Mouse (Mus musculus) intestine, postnatal 0 days (tissue): ENCODE results near the gene Hcn4. TPM values are rescaled to one million over a fixed set of nuclear protein-coding genes. Genes with fewer than 3 reads are reported as not detected.

Source experiments
- ATAC-seq: fragments of 200-750 bp; cut with Nextera tagmentation; 2 replicates; pipeline ENCODE4 v1.8.0; 2017; ENCODE audit warnings: mild to moderate bottlenecking, moderate TSS enrichment, moderate library complexity
- H3K27ac ChIP-seq: fragments of 300-500 bp; sonication (generic); 2 replicates; pipeline ENCODE4 v1.5.1; 2014; ENCODE audit warnings: mild to moderate bottlenecking, low read depth, low read length, moderate library complexity
- H3K27me3 ChIP-seq: fragments of 300-500 bp; sonication (generic); replicated peaks from 2 replicates; pipeline ENCODE4 v1.6.1; 2014; ENCODE audit warnings: low read length, mixed read lengths; ENCODE audit not compliant: control insufficient read depth, insufficient read depth
- H3K36me3 ChIP-seq: fragments of 300-500 bp; sonication (generic); 2 replicates; pipeline ENCODE4 v1.6.1; 2014; ENCODE audit warnings: mild to moderate bottlenecking, moderate library complexity; ENCODE audit not compliant: control insufficient read depth, insufficient read depth
- H3K4me1 ChIP-seq: fragments of 300-500 bp; sonication (generic); replicated peaks from 2 replicates; pipeline ENCODE4 v1.6.1; 2014; ENCODE audit warnings: antibody characterized with exemption, low read length, mixed read lengths; ENCODE audit not compliant: control insufficient read depth, insufficient read depth
- H3K4me2 ChIP-seq: fragments of 300-500 bp; sonication (generic); replicated peaks from 2 replicates; pipeline ENCODE4 v1.6.1; 2014; ENCODE audit warnings: low read depth, mild to moderate bottlenecking, moderate library complexity
- H3K4me3 ChIP-seq: fragments of 300-500 bp; sonication (generic); 2 replicates; pipeline ENCODE4 v1.5.1; 2014; ENCODE audit warnings: low read depth, low read length
- H3K9ac ChIP-seq: fragments of 300-500 bp; sonication (generic); 2 replicates; pipeline ENCODE4 v1.6.1; 2014; ENCODE audit warnings: mild to moderate bottlenecking, low read depth, low read length
- H3K9me3 ChIP-seq: fragments of 300-500 bp; sonication (generic); 2 replicates; pipeline ENCODE4 v1.6.1; 2016; ENCODE audit warnings: mixed run types; ENCODE audit not compliant: control insufficient read depth
- CTCF ChIP-seq: sonication (generic); IDR thresholded peaks from 2 replicates; pipeline ENCODE4 v1.5.1; 2016; ENCODE audit warnings: low read depth, mild to moderate bottlenecking, control low read depth, antibody characterized with exemption, moderate library complexity
- WGBS: fragments of 180-500 bp; shearing (Covaris S2); extraction: QIAGEN DNeasy Blood & Tissue Kit; methylation state at CpG from one replicate; pipeline ENCODE4 v1.1.7; 2014; 5-methylcytosine and 5-hydroxymethylcytosine counted together
- polyA plus RNA-seq: library from polyadenylated mRNA; unstranded; fragments of >200 nt; fragmentation: Nextera tagmentation; extraction: Ambion mirVana; gene quantifications from 2 replicates; pipeline ENCODE4 v1.2.1, GENCODE M21; 2015

Gene Hcn4
- polyA plus RNA-seq, 1 experiment from 2014 or later = 0.27 TPM

GRCm38 (mm10) chr9:58838504-58838903 lies 15.3 kb downstream of the Hcn4 start:
- no peak for TF ChIP-seq CTCF
- Histone ChIP-seq H3K4me1 (no peaks in the 10 kb centered on the region), H3K9me3 (no peaks in the 10 kb centered on the region), H3K27me3 (no peaks in the 10 kb centered on the region), H3K36me3 (no peaks in the 10 kb centered on the region), H3K9ac (no peak overlapping the region), H3K4me2 (no peak overlapping the region), H3K4me3 (no peak overlapping the region), H3K27ac (no peak overlapping the region)
- no peak for ATAC-seq
- 75% methylated on average over 5 of the region's 5 CpGs for WGBS

- Histone ChIP-seq H3K9me3 (no peaks in the 10 kb centered on the region), H3K4me3 (no peak overlapping the region), H3K9ac (no peak overlapping the region), H3K4me2 (no peak overlapping the region), H3K27ac (no peak overlapping the region), H3K36me3 (no peaks in the 10 kb centered on the region), H3K27me3 (no peaks in the 10 kb centered on the region), H3K4me1 (no peaks in the 10 kb centered on the region)
- no peak for ATAC-seq
- WGBS = 14% methylated on average over 6 of the region's 6 CpGs
- TF ChIP-seq CTCF = no peak
Observed at GRCm38 (mm10) chr9:58841655-58842054, 18.4 kb downstream of the Hcn4 start.

GRCm38 (mm10) chr9:58844597-58844996 lies 21.4 kb downstream of the Hcn4 start:
- Histone ChIP-seq H3K4me3 (no peak overlapping the region), H3K9me3 (no peaks in the 10 kb centered on the region), H3K4me2 (no peak overlapping the region), H3K4me1 (no peaks in the 10 kb centered on the region), H3K27me3 (no peaks in the 10 kb centered on the region), H3K27ac (no peak overlapping the region), H3K36me3 (no peaks in the 10 kb centered on the region), H3K9ac (no peak overlapping the region)
- TF ChIP-seq CTCF = no peak
- WGBS = 88% methylated on average over 3 of the region's 3 CpGs
- no peak for ATAC-seq

- no peak for TF ChIP-seq CTCF
- H3K27ac ChIP-seq = no peak overlapping the region
- H3K9me3 ChIP-seq = no peaks in the 10 kb centered on the region
- WGBS = 29% methylated on average over 3 of the region's 3 CpGs
- no peaks in the 10 kb centered on the region for H3K36me3 ChIP-seq
- H3K4me3 ChIP-seq = no peak overlapping the region
- no peak overlapping the region for H3K9ac ChIP-seq
- H3K4me2 ChIP-seq = no peak overlapping the region
- no peaks in the 10 kb centered on the region for H3K4me1 ChIP-seq
- no peaks in the 10 kb centered on the region for H3K27me3 ChIP-seq
- no peak for ATAC-seq
Observed at GRCm38 (mm10) chr9:58847008-58847407, 23.8 kb downstream of the Hcn4 start.

- Histone ChIP-seq H3K4me3 (no peak overlapping the region), H3K27me3 (no peaks in the 10 kb centered on the region), H3K4me2 (no peak overlapping the region), H3K36me3 (no peaks in the 10 kb centered on the region), H3K9ac (no peak overlapping the region), H3K27ac (no peak overlapping the region), H3K9me3 (no peaks in the 10 kb centered on the region), H3K4me1 (no peaks in the 10 kb centered on the region)
- ATAC-seq = no peak
- 62% methylated on average over 7 of the region's 7 CpGs for WGBS
- no peak for TF ChIP-seq CTCF
Observed at GRCm38 (mm10) chr9:58847676-58848075, 24.5 kb downstream of the Hcn4 start.

- WGBS = 70% methylated on average over 13 of the region's 13 CpGs
- no peaks in the 10 kb centered on the region for H3K27me3 ChIP-seq
- TF ChIP-seq CTCF = no peak
- no peak overlapping the region for H3K9ac ChIP-seq
- no peaks in the 10 kb centered on the region for H3K36me3 ChIP-seq
- no peaks in the 10 kb centered on the region for H3K4me1 ChIP-seq
- H3K4me3 ChIP-seq = no peak overlapping the region
- H3K27ac ChIP-seq = no peak overlapping the region
- no peaks in the 10 kb centered on the region for H3K9me3 ChIP-seq
- no peak overlapping the region for H3K4me2 ChIP-seq
- no peak for ATAC-seq
Observed at GRCm38 (mm10) chr9:58849576-58850315, 26.5 kb downstream of the Hcn4 start.
